Mouse (Mus musculus) hindbrain, embryonic 15.5 days (tissue): ENCODE data around the gene Gzmg. TPM values are rescaled to one million over a fixed set of nuclear protein-coding genes. Genes with fewer than 3 reads are reported as not detected.
"Not testable (repeated sequence)": the region's sequence is repeated elsewhere in the genome, so short reads cannot be mapped to it uniquely, and the experiment has no call there.

Experiments
- ATAC-seq: fragments of 200-750 bp; cut with Nextera tagmentation; 2 replicates; pipeline ENCODE4 v1.8.0; 2017; ENCODE audit warnings: low read depth, moderate number of reproducible peaks, moderate TSS enrichment; ENCODE audit not compliant: low FRiP score
- H3K27ac ChIP-seq: fragments of 300-500 bp; sonication (generic); replicated peaks from 2 replicates; pipeline ENCODE4 v1.5.1; 2015; ENCODE audit warnings: mild to moderate bottlenecking, inconsistent platforms
- H3K27me3 ChIP-seq: fragments of 300-500 bp; sonication (generic); 2 replicates; pipeline ENCODE4 v1.6.1; 2015; ENCODE audit warnings: control low read depth, inconsistent platforms
- H3K36me3 ChIP-seq: fragments of 300-500 bp; sonication (generic); 2 replicates; pipeline ENCODE4 v1.6.1; 2015; ENCODE audit warnings: control low read depth, inconsistent platforms
- H3K4me1 ChIP-seq: fragments of 300-500 bp; sonication (generic); replicated peaks from 2 replicates; pipeline ENCODE4 v1.6.1; 2015; ENCODE audit warnings: control low read depth, inconsistent platforms
- H3K4me2 ChIP-seq: fragments of 300-500 bp; sonication (generic); 2 replicates; pipeline ENCODE4 v1.6.1; 2015; ENCODE audit warnings: moderate library complexity, mild to moderate bottlenecking, inconsistent platforms
- H3K4me3 ChIP-seq: fragments of 300-500 bp; sonication (generic); 2 replicates; pipeline ENCODE4 v1.5.1; 2015; ENCODE audit warnings: mild to moderate bottlenecking, inconsistent platforms
- H3K9ac ChIP-seq: fragments of 300-500 bp; sonication (generic); 2 replicates; pipeline ENCODE4 v1.6.1; 2015; ENCODE audit warnings: inconsistent platforms
- H3K9me3 ChIP-seq: fragments of 300-500 bp; sonication (generic); 2 replicates; pipeline ENCODE4 v1.6.1; 2016; ENCODE audit warnings: control low read depth, inconsistent platforms
- WGBS: fragments of 180-500 bp; shearing (Covaris S2); methylation state at CpG from one replicate; pipeline ENCODE4 v1.1.7; 2015; 5-methylcytosine and 5-hydroxymethylcytosine counted together
- polyA plus RNA-seq: library from polyadenylated mRNA; unstranded; fragments of >200 nt; fragmentation: Nextera tagmentation; extraction: Ambion mirVana; gene quantifications from 2 replicates; pipeline ENCODE4 v1.2.1, GENCODE M21; 2015

Gene Gzmg
- polyA plus RNA-seq, 1 experiment from 2014 or later, result not detected

GRCm38 (mm10) chr14:56133675-56134074, 25.7 kb downstream of the Gzmg start:
- not testable (repeated sequence) for H3K9ac ChIP-seq, ATAC-seq

GRCm38 (mm10) chr14:56132508-56132907, 26.9 kb downstream of the Gzmg start, which contains the start of gene Gzmd:
Gzmd (minus strand) TSS chr14:56132608.
- H3K27me3 ChIP-seq, H3K4me2 ChIP-seq, H3K4me3 ChIP-seq, H3K9ac ChIP-seq, H3K9me3 ChIP-seq, H3K4me1 ChIP-seq, H3K36me3 ChIP-seq, H3K27ac ChIP-seq, ATAC-seq: not testable (repeated sequence)
- WGBS, result 91% methylated on average over 2 of the region's 2 CpGs

More at GRCm38 (mm10) chr14:56133675-56134074, 25.7 kb downstream of the Gzmg start:
- not testable (repeated sequence) for H3K27me3 ChIP-seq, H3K4me3 ChIP-seq, H3K4me2 ChIP-seq, H3K27ac ChIP-seq, H3K36me3 ChIP-seq, H3K9me3 ChIP-seq, H3K4me1 ChIP-seq
- WGBS, result 78% methylated on average over 1 of the region's 1 CpGs

- WGBS, result 51% methylated on average over 3 of the region's 3 CpGs
- Histone ChIP-seq H3K4me1 (no peaks in the 10 kb centered on the region), H3K9ac (no peak overlapping the region), H3K4me2 (no peak overlapping the region), H3K9me3 (no peaks in the 10 kb centered on the region), H3K27me3 (no peaks in the 10 kb centered on the region), H3K36me3 (no peaks in the 10 kb centered on the region), H3K4me3 (no peak overlapping the region), H3K27ac (no peak overlapping the region)
- ATAC-seq, result no peak
Observed at GRCm38 (mm10) chr14:56128341-56128740, 31.0 kb downstream of the Gzmg start.

- WGBS, result 81% methylated on average over 3 of the region's 3 CpGs
- H3K27me3 ChIP-seq, result no peaks in the 10 kb centered on the region
- no peaks in the 10 kb centered on the region for H3K36me3 ChIP-seq
- no peak overlapping the region for H3K9ac ChIP-seq
- no peak overlapping the region for H3K4me2 ChIP-seq
- no peak overlapping the region for H3K4me3 ChIP-seq
- H3K4me1 ChIP-seq, result no peaks in the 10 kb centered on the region
- H3K9me3 ChIP-seq, result no peaks in the 10 kb centered on the region
- ATAC-seq, result no peak
- H3K27ac ChIP-seq, result no peak overlapping the region
Observed at GRCm38 (mm10) chr14:56123516-56123915, 35.9 kb downstream of the Gzmg start.

- Histone ChIP-seq H3K27ac (no peak within 1 kb of the TSS), H3K4me2 (no peak within 1 kb of the TSS), H3K9me3 (no peaks in the 10 kb centered on the region), H3K27me3 (no peaks in the 10 kb centered on the region), H3K4me3 (no peak within 1 kb of the TSS), H3K36me3 (no peaks in the 10 kb centered on the region), H3K9ac (no peak within 1 kb of the TSS), H3K4me1 (no peaks in the 10 kb centered on the region)
- ATAC-seq, result no peak
Observed at GRCm38 (mm10) chr14:56120525-56120924, 38.9 kb downstream of the Gzmg start, which contains the start of gene Gzme. Gzme (minus strand) TSS chr14:56120625.

- 96% methylated on average over 33 of the region's 33 CpGs for WGBS
- not testable (repeated sequence) for H3K36me3 ChIP-seq, H3K4me1 ChIP-seq, H3K4me3 ChIP-seq, H3K9ac ChIP-seq, ATAC-seq, H3K4me2 ChIP-seq, H3K27ac ChIP-seq, H3K27me3 ChIP-seq, H3K9me3 ChIP-seq
Observed at GRCm38 (mm10) chr14:56115531-56116310, 43.7 kb downstream of the Gzmg start.

Other genes starting within 250 kb of the Gzmg start
- 0.18 and 0.55 TPM in 2 replicates for gene Cma1, start 214.9 kb downstream of the Gzmg start, polyA plus RNA-seq
- not detected in 2 replicates for gene Cma2, start 208.6 kb downstream of the Gzmg start, polyA plus RNA-seq
- not detected in 2 replicates for gene Mcpt1, start 141.6 kb downstream of the Gzmg start, polyA plus RNA-seq
- not detected in 2 replicates for gene Mcpt9, start 129.1 kb downstream of the Gzmg start, polyA plus RNA-seq
- not detected in 2 replicates for gene Mcpt2, start 117.5 kb downstream of the Gzmg start, polyA plus RNA-seq
- not detected in 2 replicates for gene Mcpt4, start 97.3 kb downstream of the Gzmg start, polyA plus RNA-seq
- not detected in 2 replicates for gene Mcpt8, start 74.3 kb downstream of the Gzmg start, polyA plus RNA-seq
- gene Ctsg, start 57.0 kb downstream of the Gzmg start, polyA plus RNA-seq, result not detected in 2 replicates
- gene Gzme, start 39.0 kb downstream of the Gzmg start, polyA plus RNA-seq, result not detected in 2 replicates
- not detected in 2 replicates for gene Gzmd, start 27.0 kb downstream of the Gzmg start, polyA plus RNA-seq
- gene Gzmn, start 15.0 kb upstream of the Gzmg start, polyA plus RNA-seq, result not detected in 2 replicates
- gene Gzmf, start 51.8 kb upstream of the Gzmg start, polyA plus RNA-seq, result not detected in 2 replicates
- not detected in 2 replicates for gene Gzmc, start 75.1 kb upstream of the Gzmg start, polyA plus RNA-seq
- not detected in 2 replicates for gene Gzmb, start 102.7 kb upstream of the Gzmg start, polyA plus RNA-seq
- 0.18 and 0.25 TPM in 2 replicates for gene Atp12a, start 205.5 kb upstream of the Gzmg start, polyA plus RNA-seq
- 1.3 and 1.6 TPM in 2 replicates for gene Rnf17, start 243.0 kb upstream of the Gzmg start, polyA plus RNA-seq